Mouse (Mus musculus) G1E (cell line): ENCODE results near the gene Tmem39b.

Experiments used
- CTCF ChIP-seq: IDR thresholded peaks from 2 replicates; pipeline ENCODE4 v1.5.1; 2012; ENCODE audit warnings: low read depth, low read length, inconsistent platforms, mixed read lengths
- TAL1 ChIP-seq: conservative IDR thresholded peaks from 2 replicates; pipeline ENCODE4 v1.6.1; 2012; ENCODE audit warnings: low read depth, low read length, inconsistent platforms, mixed read lengths

GRCm38 (mm10) chr4:129640638-129641467, 55.8 kb downstream of the Tmem39b start, which contains the start of gene Txlna:
- no peak for TF ChIP-seq CTCF
- no peak for TF ChIP-seq TAL1
